Mouse (Mus musculus) C2C12 (cell line): Measurements from ENCODE around the gene Ebf1.

ENCODE experiments used
- CTCF ChIP-seq: IDR thresholded peaks from one replicate; pipeline ENCODE4 v1.5.1; 2011; ENCODE audit not compliant: control insufficient read depth, insufficient read depth, insufficient read length
- MYOG ChIP-seq: IDR thresholded peaks from one replicate; pipeline ENCODE4 v1.6.1; 2011; ENCODE audit not compliant: control insufficient read depth, insufficient read length; ENCODE audit errors: extremely low read depth

DNA sequence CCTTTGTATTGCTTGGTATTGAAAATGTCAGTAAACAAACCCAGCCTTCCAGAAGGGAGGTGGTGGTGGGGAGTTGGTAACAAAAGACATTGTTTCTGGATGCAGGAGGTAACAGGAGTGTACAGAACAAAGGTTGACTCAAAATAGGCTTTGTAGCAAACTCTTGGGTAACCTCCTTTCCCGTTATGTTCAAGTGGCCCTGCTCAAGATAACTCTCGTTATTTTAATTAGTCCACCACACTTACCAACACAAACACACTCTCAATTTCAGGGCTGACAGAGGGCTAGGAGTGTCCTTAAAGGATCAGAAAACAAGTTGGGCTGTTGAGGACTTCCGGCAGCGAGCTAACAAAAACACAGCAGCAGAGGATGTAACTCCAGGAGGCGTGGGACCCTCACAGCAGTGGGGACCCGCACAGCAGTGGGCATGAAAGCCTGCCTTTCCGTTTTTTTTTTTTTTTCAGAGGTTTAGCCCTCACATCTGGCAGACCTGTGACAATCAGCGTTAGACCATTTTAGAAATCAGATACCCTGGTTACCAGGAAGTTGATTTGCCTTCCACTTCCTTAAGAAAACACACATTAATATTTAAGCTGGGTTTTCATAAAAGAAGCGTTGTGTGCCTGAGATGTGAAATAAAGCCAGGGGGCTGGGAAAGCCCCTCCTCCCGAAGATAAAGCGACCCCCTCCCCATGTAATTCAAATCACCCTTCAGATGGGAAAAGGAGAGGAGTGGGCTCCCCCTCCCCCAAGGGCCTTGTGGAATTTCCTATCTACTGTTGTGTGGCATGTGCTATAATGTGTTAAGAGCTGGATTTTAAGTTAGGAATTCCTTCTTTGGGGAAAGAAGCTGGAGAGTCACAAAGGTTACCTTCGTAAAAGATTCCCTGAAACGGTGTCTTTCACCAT is 90.5 kb downstream of the Ebf1 start:
- no peak for TF ChIP-seq CTCF
- no peak for TF ChIP-seq MYOG
